Mouse (Mus musculus): Measurements from ENCODE around the gene Tomt.

Tomt gene

GRCm38 (mm10) chr7:101901969-101902368, 4.2 kb downstream of the Tomt start:
- DNase-seq (ENCODE audit: low spot score) = no peak

GRCm38 (mm10) chr7:101900331-101901097, 5.6 kb downstream of the Tomt start:
- no peak for DNase-seq (ENCODE audit: low spot score)

GRCm38 (mm10) chr7:101896104-101897066, 9.8 kb downstream of the Tomt start:
- peak; percentile 89 for DNase-seq (ENCODE audit: low spot score)

GRCm38 (mm10) chr7:101895695-101896094, 10.5 kb downstream of the Tomt start:
- DNase-seq (ENCODE audit: low spot score) = no peak

GRCm38 (mm10) chr7:101888460-101888859, 17.7 kb downstream of the Tomt start:
- DNase-seq (ENCODE audit: low spot score) = no peak

GRCm38 (mm10) chr7:101886274-101886673, 19.9 kb downstream of the Tomt start:
- DNase-seq (ENCODE audit: low spot score) = no peak

- DNase-seq (ENCODE audit: low spot score) = no peak
Measured at GRCm38 (mm10) chr7:101884160-101884559, 22.0 kb downstream of the Tomt start.

- DNase-seq (ENCODE audit: low spot score) = no peak
Measured at GRCm38 (mm10) chr7:101882413-101883154, 23.6 kb downstream of the Tomt start.

- DNase-seq (ENCODE audit: low spot score) = no peak
Measured at GRCm38 (mm10) chr7:101880855-101881254, 25.3 kb downstream of the Tomt start.

GRCm38 (mm10) chr7:101875978-101876377, 30.2 kb downstream of the Tomt start:
- no peak for DNase-seq (ENCODE audit: low spot score)

- DNase-seq (ENCODE audit: low spot score) = no peak
Measured at GRCm38 (mm10) chr7:101871296-101871695, 34.9 kb downstream of the Tomt start.

GRCm38 (mm10) chr7:101870629-101871028, 35.5 kb downstream of the Tomt start, which contains the start of gene Folr1:
Folr1 (minus strand) TSS chr7:101870788.
- DNase-seq (ENCODE audit: low spot score) = no peak

- DNase-seq (ENCODE audit: low spot score) = no peak
Measured at GRCm38 (mm10) chr7:101869163-101869500, 37.0 kb downstream of the Tomt start.

GRCm38 (mm10) chr7:101868241-101869162, 37.7 kb downstream of the Tomt start:
- no peak for DNase-seq (ENCODE audit: low spot score)

- DNase-seq (ENCODE audit: low spot score) = no peak
Measured at GRCm38 (mm10) chr7:101867482-101867881, 38.7 kb downstream of the Tomt start.

- DNase-seq (ENCODE audit: low spot score) = no peak
Measured at GRCm38 (mm10) chr7:101866491-101867265, 39.5 kb downstream of the Tomt start.

- DNase-seq (ENCODE audit: low spot score) = no peak
Measured at GRCm38 (mm10) chr7:101863415-101863814, 42.7 kb downstream of the Tomt start, which contains the start of gene Anapc15. Anapc15 (plus strand) TSS chr7:101863715.

GRCm38 (mm10) chr7:101862291-101862690, 43.9 kb downstream of the Tomt start:
- no peak for DNase-seq (ENCODE audit: low spot score)

- DNase-seq (ENCODE audit: low spot score) = no peak
Measured at GRCm38 (mm10) chr7:101860978-101861377, 45.2 kb downstream of the Tomt start.

GRCm38 (mm10) chr7:101858362-101858761, 47.8 kb downstream of the Tomt start:
- no peak for DNase-seq (ENCODE audit: low spot score)
